Mouse (Mus musculus) ES-Bruce4 (cell line): ENCODE measurements around the gene Tmem98.

Experiments used
- CTCF ChIP-seq: IDR thresholded peaks from one replicate; pipeline ENCODE4 v1.8.1; 2011; ENCODE audit warnings: low read depth, low read length
- POLR2A ChIP-seq: IDR thresholded peaks from one replicate; pipeline ENCODE4 v1.8.1; 2011; ENCODE audit warnings: low read length; ENCODE audit not compliant: insufficient read depth

DNA sequence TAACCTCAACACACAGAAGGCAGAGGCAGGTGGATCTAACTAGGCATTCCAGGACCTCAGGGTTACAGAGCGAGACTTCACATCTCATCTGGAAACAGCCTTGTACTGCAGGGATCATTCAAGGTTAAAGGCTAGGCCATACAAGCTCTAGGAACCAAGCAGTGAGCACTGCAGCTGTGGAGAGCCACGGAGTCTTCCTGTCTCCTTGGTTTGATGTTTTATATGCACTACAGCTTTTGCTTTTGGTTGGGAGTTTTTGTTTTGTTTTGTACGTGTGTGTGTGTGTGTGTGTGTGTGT lies 42.7 kb upstream of the Tmem98 start:
- TF ChIP-seq POLR2A (no peak), CTCF (no peak)
